Mouse (Mus musculus) adrenal gland (tissue): ENCODE results near the gene Tshz2.

Experiments used
- intact Hi-C: fragments of 180-260 bp; cut with DNase I; formaldehyde crosslinking; loops from one replicate; pipeline ENCODE4 v1.15.1; 2025

Gene Tshz2

DNA sequence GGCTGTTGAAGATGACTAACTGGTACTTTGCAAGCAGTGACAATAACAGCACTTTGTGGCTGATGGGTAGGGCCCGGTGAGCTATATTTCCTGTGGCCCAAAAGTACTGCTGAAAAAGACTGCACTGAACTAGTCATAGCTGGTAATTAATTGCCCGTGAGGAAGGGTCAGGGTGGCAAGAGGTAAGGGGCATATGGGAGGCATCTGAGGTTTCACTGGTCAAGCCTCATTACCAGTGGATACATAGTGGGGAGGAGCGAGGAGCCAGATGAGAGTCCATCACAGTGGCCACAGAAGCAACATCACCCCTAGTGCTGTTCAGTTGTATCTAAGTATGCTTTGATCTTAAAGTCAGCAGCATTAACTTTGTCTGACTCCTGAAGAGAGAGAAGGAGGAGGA, 2.7 kb upstream of the Tshz2 start:
- intact Hi-C loops = no loop called here

DNA sequence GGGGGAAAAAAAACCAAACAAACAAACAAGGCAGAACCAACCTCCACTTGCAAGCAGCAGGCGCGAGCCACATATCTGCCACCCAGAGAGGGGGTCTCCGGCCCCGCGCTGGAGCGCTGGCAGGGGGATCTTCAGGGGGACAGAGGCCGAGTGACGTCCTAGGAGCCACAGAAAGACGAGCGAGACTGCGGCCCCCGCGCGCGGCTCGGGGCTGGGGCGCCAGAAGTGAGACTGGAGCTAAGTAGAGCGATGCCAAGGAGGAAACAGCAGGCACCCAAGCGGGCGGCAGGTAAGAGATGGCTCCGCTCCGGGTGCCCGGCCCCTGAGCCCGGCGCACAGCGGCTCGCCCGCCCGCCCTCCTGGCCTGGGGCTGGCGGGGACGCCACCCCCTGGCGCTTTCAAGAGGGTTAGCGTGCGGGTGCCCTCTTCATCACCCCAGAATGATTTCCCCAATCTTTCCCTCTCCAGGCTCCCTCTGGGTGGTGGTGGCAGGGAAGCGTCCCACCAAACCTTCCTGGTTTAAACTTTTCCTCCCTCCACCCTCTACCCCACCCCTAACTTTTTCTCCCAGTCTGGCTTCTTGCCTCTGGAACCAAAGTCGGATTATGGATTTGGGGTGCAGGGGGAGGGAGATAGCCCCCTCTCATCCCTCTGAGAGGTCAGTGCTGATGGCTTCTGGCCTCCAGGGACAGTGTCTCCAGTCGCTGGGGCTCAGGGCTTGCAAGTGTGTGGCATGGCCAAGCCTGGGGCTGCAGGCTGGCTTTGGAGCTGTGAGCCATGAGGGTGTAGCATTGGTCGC, 877 bp downstream of the Tshz2 start:
- intact Hi-C loops = no loop called here

DNA sequence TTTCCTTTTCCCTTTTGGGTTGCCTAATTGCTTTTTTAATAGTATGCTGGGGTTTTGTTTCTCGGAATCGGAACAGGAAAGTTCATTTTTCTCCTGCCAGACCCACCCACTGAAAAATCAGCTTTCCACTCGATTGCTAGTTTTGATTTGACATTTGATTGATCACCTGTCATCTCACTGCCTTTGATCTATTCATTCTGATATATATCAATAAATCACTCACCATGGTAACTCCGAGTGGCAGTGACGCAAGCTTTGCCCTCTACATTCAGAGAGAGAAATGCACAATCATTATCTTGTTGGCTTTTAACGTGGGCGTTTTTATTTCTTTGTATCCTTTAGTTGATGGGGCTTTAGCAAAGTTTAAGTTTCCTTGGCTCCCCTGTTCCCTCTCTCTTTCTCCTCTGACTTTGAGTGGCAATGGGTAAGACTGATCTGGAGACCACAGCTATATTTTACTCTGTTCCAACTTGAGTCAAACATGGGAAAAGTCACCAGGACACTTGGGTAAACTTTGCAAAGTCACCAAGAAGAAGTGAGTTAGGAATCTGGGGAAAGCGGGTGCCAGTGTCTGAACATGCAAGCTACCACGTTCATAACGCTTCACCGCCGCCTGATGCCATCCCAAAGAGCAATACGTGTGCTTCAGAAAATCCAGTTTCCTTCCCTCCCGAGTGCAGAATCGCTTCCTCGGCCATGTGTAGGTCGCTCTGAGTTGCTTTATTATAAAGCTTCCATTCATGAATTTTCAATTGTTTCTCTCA, 2.0 kb downstream of the Tshz2 start:
- intact Hi-C loops = no loop called here

DNA sequence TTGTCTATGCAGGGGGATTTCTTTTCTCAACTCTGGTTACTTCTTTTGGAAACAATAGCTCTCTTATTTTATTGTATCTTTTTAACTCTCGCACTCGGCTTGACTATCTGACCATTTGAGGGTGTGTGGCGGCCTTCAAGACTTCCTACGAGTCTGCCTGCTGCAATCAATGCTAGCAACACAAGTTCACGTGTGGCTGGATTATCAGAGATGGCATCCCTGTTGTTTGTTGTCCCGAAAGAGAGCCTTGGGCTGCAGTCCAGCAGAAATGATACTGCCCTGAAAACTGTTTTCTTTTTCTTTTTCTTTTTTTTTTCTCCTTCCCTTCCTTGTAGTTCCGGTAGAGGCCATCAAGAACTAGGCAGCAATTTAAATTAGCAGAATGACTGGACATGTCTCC, 2.6 kb downstream of the Tshz2 start:
- intact Hi-C loops = no loop called here

DNA sequence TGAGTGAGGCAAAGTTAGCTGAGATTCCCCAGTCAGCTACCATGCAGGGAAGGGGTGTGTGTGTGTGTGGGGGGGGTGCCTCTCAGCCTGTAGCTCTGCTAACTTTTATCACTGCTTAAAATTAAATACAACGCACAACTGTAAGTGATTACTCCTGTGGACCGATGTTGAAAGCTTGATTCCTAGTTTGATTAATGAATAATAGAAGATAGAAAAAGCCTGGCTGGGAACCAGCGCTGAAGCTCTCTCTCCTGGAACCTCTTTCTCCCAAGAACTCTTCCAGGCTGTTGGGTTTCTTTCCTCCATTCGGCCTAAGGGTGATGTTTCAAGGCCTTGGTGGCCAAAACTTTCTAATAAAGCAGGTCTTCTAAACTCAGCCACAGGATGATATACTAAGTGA, 3.6 kb downstream of the Tshz2 start:
- intact Hi-C loops = no loop called here

DNA sequence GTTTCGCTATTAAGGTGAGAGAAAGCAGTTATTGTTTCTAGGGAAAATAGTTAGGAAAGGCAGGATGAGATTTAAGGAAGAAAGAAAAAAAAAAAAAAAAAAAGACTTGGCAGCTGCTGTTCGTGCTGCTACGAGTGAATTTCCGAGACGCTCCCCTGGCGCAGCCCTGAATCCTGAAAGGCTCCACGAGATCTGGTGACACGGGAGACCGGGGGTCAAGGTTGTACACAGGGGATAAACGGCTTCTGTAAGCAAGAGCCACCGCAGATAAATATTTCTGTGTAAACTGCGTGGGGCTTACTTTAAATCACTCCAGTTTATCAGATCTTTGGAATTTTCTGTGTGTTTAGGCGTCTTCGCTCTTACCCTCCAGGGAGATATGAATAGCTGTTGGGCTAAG, 8.7 kb downstream of the Tshz2 start:
- intact Hi-C loops = no loop called here

DNA sequence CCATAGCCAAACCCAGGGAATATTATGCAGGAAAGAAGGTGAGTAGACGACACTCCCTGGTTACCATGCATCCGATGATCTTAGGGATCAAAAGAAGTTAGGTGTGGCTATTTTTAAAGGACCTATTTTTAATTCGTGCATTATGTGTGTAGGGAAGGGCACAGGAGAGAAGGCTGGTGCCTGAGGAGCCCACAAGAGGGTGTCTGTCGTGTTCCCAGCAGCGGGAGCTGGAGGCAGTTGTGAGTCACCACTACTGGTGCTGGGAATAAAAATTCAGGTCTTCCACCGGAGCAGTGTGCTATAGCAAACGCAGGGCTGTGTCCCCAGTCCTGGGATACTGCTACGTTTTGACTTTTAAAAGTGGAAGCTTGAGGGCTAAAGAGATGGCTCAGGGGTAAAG, 9.6 kb downstream of the Tshz2 start:
- intact Hi-C loops = no loop called here

DNA sequence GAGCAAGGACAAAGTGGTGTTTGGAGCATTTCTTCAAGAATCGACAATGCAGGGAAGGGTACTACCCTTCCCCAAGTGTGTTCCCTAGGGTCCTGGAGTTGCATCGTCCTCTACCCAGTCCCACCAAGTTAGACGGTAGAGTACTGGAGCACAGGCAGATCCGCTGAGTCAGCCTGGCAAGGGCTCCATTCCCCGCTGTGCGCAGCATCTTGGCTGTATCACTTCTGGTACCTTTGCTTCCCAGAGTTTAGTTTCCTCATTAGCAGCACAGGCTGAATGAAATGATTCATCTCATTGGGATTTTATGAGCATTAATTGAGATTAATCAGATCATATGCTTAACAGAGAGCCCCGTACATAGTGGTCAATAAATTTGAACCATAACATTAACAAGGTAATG, 14.3 kb downstream of the Tshz2 start:
- intact Hi-C loops = no loop called here

DNA sequence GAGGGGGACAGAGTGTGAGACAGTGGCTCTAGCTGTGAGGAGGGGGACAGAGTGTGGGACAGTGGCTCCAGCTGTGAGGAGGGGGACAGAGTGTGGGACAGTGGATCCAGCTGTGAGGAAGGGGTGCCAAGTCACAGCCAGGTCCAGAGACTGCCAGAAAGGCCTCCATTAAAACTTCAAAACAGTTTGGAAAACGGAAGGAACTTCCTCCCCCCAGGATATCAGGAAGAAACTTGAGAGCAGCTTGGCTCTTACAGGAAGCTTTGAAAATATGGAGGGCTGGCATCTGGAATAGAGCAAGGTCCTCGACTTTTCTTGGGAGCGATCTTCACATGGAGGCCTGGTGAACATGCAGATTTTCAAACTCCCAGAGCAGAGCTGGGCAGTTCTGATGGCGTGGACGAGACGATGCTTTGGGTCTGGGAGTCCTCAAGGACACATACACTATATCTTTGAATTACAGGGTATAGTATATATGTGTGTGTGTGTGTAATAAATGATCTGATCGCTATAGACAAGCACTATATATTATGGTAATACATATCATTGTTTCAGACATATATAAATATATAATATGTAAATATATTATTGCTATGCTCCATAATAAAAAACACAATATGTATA, 16.6 kb downstream of the Tshz2 start:
- intact Hi-C loops = no loop called here

DNA sequence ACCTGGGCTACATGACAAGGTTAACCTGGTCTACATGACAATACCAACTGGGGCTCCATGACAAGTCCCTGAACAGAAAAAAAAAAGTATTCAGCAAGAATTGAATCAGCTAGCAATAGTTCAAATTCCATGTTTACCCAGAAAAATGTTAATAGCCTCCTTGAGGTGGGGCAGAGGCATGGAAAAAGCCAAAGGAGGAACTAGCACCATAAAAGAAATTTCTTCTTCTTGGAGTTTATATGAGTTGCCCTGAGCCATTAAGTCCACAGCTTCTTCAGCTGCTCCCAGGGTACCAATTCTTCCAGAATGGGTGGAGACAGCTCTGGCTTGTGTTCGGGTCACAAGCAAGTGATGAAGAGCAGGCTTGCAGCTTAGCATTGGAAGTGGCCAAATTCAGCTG, 20.5 kb downstream of the Tshz2 start:
- intact Hi-C loops = no loop called here

DNA sequence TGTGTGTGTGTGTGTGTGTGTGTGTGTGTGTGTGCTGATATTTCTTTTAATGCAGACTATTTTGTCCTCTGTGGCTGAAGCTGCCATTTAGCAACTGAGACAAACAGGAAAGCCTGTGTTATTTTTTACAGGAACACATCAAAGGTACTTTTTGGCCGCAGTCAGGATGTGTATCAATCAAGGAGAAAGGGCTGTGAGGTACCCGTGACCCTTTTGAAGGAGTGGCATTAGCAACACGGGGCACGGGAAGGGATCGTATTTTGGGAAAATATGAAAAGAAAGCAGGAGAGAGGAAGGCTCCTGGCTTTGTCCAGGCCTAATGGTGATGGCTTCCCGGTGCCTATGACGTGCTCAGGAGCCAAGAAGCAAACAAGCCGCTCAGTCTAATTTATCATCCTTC, 31.0 kb downstream of the Tshz2 start:
- intact Hi-C loops = no loop called here

DNA sequence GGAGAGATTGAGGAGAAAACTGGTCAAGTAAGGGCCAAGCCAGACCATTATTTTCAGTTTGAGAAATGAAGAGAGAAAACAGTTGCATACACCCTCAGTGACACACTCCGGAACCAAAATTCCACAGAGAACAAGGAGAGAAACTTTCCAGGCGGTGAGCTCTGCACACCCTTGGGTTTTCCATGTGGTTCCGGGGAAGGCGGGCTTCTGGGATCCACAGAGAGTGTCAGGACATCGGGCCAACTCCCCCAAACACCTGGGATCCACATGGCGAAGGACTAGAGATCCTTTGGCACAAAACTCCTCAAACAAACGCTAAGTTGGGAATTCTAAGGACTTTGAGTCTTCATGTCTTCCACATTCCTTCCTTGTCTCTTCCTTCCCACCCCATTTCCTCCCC, 38.5 kb downstream of the Tshz2 start:
- intact Hi-C loops = no loop called here

DNA sequence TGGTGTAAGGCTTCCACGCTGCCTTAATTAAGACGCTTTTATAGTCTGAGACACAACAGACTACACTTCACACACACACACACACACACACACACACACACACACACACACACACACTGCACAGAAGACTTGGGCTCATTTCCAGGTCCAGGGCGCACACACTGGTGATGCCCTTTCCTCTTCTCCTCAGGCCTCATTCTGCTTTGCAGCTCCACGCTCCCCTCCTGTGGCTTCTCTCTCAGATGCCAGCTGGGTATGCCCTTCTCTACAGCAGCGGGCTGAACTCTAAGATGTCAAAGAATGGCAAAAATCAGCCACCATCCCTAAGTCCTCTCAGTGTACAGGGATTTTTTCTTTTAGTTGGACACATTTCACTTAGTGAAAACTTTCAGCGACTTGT, 41.0 kb downstream of the Tshz2 start:
- intact Hi-C loops = no loop called here

DNA sequence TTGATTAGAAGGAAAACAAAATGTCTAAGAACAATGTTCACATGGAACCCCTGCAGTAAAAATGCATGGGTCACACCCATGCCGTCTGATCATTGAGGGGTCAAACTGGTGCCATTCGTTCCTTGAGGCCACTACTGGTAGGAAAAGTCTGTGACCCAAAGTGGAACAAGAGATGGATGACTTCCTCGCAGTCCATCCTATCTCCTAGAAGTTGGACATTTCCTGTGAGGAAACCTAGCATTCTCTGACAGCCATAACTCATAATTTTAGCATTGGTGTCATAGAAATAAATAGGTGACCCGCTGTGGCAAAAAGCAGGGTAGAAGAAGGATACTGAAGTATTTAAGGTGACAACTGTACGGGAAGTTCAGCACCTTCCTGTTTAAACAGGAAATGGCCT, 41.4 kb downstream of the Tshz2 start:
- intact Hi-C loops = no loop called here

DNA sequence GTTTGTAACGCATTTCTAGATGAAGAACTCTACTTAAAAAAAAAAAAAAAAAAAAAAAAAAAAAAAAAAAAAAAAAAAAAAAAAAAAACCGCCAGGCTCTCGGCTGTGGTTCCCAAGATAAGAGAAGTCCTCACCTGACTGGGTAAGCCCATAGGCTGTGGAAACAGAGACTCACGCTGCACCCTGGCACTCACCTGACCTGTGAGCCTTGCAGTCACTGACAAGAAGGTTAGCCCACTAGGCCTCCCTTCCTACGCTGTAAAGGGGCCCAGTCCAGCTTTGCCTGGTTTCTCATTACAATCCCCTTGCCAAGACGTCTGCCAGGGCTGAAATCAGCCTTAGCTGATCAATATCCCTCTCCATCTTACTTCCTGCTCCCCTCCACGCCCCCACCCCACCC, 46.5 kb downstream of the Tshz2 start:
- intact Hi-C loops = no loop called here

DNA sequence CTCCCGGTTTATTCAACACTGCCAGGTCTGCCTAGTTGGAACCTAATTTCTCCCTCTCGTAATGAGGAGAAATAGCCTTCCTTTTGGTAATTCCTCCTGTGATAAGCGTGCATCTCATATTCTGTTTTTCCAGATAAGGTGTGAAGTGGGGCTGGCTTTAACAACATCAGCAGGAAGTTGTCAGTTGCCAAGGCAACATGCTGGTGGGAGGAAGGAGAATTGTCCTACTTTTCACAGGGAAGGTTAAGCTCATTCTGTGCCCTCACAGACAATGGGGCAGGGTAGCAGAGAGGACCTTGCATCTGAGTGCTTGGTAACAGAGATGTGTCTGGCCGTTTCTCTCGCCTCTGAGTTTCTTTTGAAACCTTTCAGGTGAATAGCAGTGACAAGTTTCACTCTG, 47.1 kb downstream of the Tshz2 start:
- intact Hi-C loops = no loop called here

DNA sequence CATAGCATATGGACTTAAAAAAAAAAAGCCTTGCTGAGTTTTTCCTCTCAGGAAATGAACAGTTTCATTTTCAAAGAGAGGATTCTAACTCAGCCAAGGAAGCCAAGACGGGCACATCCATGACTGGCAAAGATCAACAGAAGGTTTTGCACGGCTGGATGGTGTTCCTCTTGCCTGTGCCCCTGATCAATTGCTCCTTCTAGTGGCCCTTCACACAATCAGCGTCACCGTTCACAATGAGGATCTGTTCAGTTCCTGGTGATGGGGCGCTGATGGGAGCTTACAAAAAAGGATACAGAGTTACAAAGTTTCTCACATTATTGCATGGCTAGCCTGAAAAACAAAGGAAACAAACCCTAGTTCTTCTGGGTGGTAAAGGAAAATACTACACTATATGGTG, 52.4 kb downstream of the Tshz2 start:
- intact Hi-C loops = no loop called here

DNA sequence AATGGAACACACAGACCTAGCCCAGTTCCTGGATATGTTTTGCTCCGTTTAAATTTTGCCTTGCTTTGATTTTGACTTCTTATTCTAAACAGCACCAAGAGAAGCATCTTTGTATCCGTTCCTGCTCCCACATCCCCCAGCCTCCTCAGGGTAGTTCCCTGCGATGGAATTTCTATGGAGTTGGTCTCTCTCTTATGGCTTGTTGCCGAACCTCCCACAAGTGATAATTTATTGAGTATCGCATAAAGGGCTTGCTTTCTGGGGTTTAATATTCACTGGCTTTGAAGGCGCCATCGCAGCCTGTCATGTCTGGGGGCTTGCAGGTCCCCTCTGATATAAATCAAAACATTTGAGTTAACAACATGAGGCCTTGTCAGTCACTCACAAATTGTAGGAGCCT, 52.9 kb downstream of the Tshz2 start:
- intact Hi-C loops = no loop called here

DNA sequence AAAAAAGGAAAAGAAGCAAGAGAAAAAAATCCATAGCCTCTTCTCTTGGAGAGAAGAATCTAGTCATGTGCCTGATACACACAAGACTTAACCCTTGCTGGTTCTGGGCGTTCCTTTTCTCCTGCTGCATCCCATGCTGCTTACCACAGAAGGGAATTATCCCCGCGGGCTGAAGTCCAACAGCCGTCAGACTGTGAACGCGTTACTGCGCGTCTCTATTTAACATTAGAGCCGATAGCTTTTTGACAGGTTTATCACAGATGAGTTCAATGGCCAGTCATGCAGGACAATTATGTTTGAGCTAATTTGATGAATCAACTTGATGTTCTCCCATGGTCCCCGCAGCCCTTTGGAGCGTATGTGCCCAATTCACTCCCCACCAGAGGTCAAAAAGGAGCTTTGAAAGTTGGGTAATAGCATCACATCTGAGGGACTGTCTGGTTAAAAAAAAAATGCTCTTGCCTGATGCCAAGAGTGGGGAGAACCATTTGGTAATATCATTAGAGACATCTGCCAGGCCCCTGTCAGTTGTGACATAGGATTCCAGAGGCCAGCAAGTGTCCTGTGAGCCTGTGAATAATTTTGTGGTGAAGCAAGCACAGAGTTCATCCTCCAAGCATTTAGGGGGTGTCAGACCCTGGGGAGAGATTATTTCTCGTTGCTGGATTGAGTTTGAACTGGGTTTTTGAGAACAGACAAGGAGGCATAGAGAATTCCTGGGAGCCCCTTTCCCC, 54.1 kb downstream of the Tshz2 start:
- intact Hi-C loops = no loop called here

DNA sequence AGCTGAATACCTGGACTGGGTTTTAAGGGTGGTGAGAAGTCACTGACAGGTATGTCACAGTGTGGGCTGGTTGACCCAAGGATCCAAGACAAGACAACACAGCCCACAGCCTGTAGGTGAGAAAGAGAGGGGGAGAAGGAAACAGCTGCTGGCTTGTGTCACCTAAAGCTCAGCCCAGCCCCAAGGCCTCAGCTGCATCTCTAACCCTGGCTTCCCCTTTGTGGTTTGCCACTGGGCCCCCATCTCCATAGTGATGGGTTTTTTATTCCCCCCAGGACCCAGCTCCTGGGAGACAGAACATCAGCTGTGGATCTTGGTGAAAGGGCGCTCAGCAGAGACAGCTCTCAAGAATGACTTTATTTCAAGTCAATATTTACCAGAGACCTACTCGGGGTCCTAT, 57.2 kb downstream of the Tshz2 start:
- intact Hi-C loops = no loop called here

DNA sequence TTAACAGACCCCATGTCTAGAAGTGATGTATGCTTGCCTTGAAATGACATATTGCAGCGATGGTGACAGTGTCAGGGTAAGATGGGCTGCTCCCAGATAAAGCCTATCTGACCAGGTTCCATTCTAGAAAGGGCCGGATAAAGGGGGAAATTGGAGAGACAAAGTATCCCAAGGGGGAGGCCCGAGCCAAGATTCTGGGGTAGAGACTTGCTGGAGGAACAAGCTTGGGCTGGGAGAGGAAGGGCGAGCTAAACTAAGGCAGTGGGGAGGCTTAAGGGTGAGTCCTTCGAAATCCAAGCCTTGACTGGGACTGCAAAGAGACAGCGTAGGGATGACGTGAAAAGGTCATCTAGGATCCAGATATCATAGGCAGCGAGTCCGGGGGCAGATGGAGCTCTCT, 61.7 kb downstream of the Tshz2 start:
- intact Hi-C loops = no loop called here

DNA sequence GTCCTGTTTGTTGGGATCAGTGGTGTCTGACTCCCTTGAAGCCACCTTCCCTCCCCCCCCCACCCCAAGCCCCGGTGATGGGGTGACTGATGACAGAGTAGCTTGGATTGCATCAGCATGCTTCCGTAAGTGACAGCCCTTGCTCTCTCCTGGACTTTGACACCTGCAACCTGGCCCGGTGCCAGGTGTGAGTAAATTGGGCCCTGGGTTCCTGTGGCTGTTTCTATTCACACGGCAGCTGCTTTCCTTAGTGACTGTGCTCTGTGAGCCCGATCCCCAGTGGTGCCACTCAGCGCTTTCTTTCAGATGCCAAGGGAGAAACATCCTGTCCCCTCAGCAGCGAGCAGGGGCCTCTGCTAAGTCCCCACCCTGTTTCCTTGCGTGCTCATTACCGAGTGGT, 62.2 kb downstream of the Tshz2 start:
- intact Hi-C loops = no loop called here
